Mouse (Mus musculus): ENCODE data around the gene Tmc2. TPM values are rescaled to one million over a fixed set of nuclear protein-coding genes. Genes with fewer than 3 reads are reported as not detected.

Gene Tmc2
- polyA plus RNA-seq, 1 experiment from 2014 or later = not detected

GRCm38 (mm10) chr2:130178706-130179506 is 16.1 kb upstream of the Tmc2 start, which contains the start of gene Snrpb:
Gene Snrpb (minus strand): TSS chr2:130179403.
- peaks cover 31% of the 10 kb centered on the region for H3K36me3 ChIP-seq
- H3K9me3 ChIP-seq = no peaks in the 10 kb centered on the region
- H3K9ac ChIP-seq (replicated peaks) = peak within 1 kb of the TSS; percentile 100
- peak; percentile 91 for ATAC-seq (ENCODE audit: low FRiP score, low read depth)
- under 1% methylated on average over 81 of the region's 81 CpGs for WGBS
- H3K27ac ChIP-seq (replicated peaks) = peak within 1 kb of the TSS; percentile 97
- H3K4me3 ChIP-seq = peak within 1 kb of the TSS; percentile 100
- H3K4me2 ChIP-seq (replicated peaks) = peak within 1 kb of the TSS; percentile 80
- H3K27me3 ChIP-seq = no peaks in the 10 kb centered on the region
- peaks cover 19% of the 10 kb centered on the region for H3K4me1 ChIP-seq

- Histone ChIP-seq H3K27me3 (no peaks in the 10 kb centered on the region), H3K4me3 (peak overlapping the region; percentile 100), H3K4me1 (peaks cover 19% of the 10 kb centered on the region), H3K36me3 (peaks cover 25% of the 10 kb centered on the region), H3K4me2 (replicated peaks) (peak overlapping the region; percentile 80), H3K9me3 (no peaks in the 10 kb centered on the region), H3K27ac (replicated peaks) (peak overlapping the region; percentile 66), H3K9ac (replicated peaks) (peak overlapping the region; percentile 69)
- WGBS = 1% methylated on average over 15 of the region's 15 CpGs
- peak; percentile 84 for ATAC-seq (ENCODE audit: low FRiP score, low read depth)
Observed at GRCm38 (mm10) chr2:130179507-130180019, 15.4 kb upstream of the Tmc2 start.

- Histone ChIP-seq H3K27ac (replicated peaks) (no peak overlapping the region), H3K36me3 (no peaks in the 10 kb centered on the region), H3K9ac (replicated peaks) (no peak overlapping the region), H3K4me3 (no peak overlapping the region), H3K9me3 (no peaks in the 10 kb centered on the region; the same call in 1 of the 2 replicates), H3K4me2 (replicated peaks) (no peak overlapping the region), H3K27me3 (no peaks in the 10 kb centered on the region), H3K4me1 (no peaks in the 10 kb centered on the region)
- ATAC-seq (ENCODE audit: low FRiP score, low read depth) = no peak
- WGBS = 92% methylated on average over 12 of the region's 12 CpGs
Observed at GRCm38 (mm10) chr2:130188391-130188790, 6.6 kb upstream of the Tmc2 start.

GRCm38 (mm10) chr2:130200961-130201360 is 6.0 kb downstream of the Tmc2 start:
- Histone ChIP-seq H3K9ac (replicated peaks) (no peak overlapping the region), H3K27ac (replicated peaks) (no peak overlapping the region), H3K36me3 (no peaks in the 10 kb centered on the region), H3K27me3 (no peaks in the 10 kb centered on the region), H3K4me1 (no peaks in the 10 kb centered on the region), H3K4me2 (replicated peaks) (no peak overlapping the region), H3K4me3 (no peak overlapping the region), H3K9me3 (no peaks in the 10 kb centered on the region)
- 70% methylated on average over 5 of the region's 5 CpGs for WGBS
- no peak for ATAC-seq (ENCODE audit: low FRiP score, low read depth)

- H3K9ac ChIP-seq (replicated peaks) = no peak overlapping the region
- ATAC-seq (ENCODE audit: low FRiP score, low read depth) = no peak
- H3K27ac ChIP-seq (replicated peaks) = no peak overlapping the region
- no peaks in the 10 kb centered on the region for H3K36me3 ChIP-seq
- H3K27me3 ChIP-seq = no peaks in the 10 kb centered on the region
- H3K4me1 ChIP-seq = no peaks in the 10 kb centered on the region
- WGBS = 76% methylated on average over 2 of the region's 2 CpGs
- no peak overlapping the region for H3K4me3 ChIP-seq
- no peak overlapping the region for H3K4me2 ChIP-seq (replicated peaks)
- H3K9me3 ChIP-seq = no peaks in the 10 kb centered on the region
Observed at GRCm38 (mm10) chr2:130207376-130207775, 12.4 kb downstream of the Tmc2 start.

GRCm38 (mm10) chr2:130207996-130208395 is 13.0 kb downstream of the Tmc2 start:
- Histone ChIP-seq H3K9ac (replicated peaks) (no peak overlapping the region), H3K4me3 (no peak overlapping the region), H3K4me1 (no peaks in the 10 kb centered on the region), H3K9me3 (no peaks in the 10 kb centered on the region), H3K4me2 (replicated peaks) (no peak overlapping the region), H3K27me3 (no peaks in the 10 kb centered on the region), H3K36me3 (no peaks in the 10 kb centered on the region), H3K27ac (replicated peaks) (no peak overlapping the region)
- ATAC-seq (ENCODE audit: low FRiP score, low read depth) = no peak
- 90% methylated on average over 3 of the region's 3 CpGs for WGBS

- H3K27me3 ChIP-seq = no peaks in the 10 kb centered on the region
Observed at GRCm38 (mm10) chr2:130209636-130210035, 14.6 kb downstream of the Tmc2 start.

GRCm38 (mm10) chr2:130211581-130211980 is 16.6 kb downstream of the Tmc2 start:
- Histone ChIP-seq H3K36me3 (no peaks in the 10 kb centered on the region), H3K4me2 (replicated peaks) (no peak overlapping the region), H3K4me3 (no peak overlapping the region), H3K4me1 (no peaks in the 10 kb centered on the region), H3K27ac (replicated peaks) (no peak overlapping the region), H3K9ac (replicated peaks) (no peak overlapping the region), H3K9me3 (no peaks in the 10 kb centered on the region), H3K27me3 (no peaks in the 10 kb centered on the region)
- no peak for ATAC-seq (ENCODE audit: low FRiP score, low read depth)
- 76% methylated on average over 2 of the region's 2 CpGs for WGBS

More at GRCm38 (mm10) chr2:130209636-130210035, 14.6 kb downstream of the Tmc2 start:
- WGBS = 93% methylated on average over 3 of the region's 3 CpGs
- H3K9ac ChIP-seq (replicated peaks) = no peak overlapping the region
- H3K4me1 ChIP-seq = no peaks in the 10 kb centered on the region
- H3K9me3 ChIP-seq = no peaks in the 10 kb centered on the region
- no peak for ATAC-seq (ENCODE audit: low FRiP score, low read depth)
- H3K4me3 ChIP-seq = no peak overlapping the region
- no peaks in the 10 kb centered on the region for H3K36me3 ChIP-seq
- no peak overlapping the region for H3K4me2 ChIP-seq (replicated peaks)
- no peak overlapping the region for H3K27ac ChIP-seq (replicated peaks)

GRCm38 (mm10) chr2:130246912-130247311 is 51.9 kb downstream of the Tmc2 start:
- no peak overlapping the region for H3K4me3 ChIP-seq
- no peak for ATAC-seq (ENCODE audit: low FRiP score, low read depth)
- H3K27me3 ChIP-seq = no peaks in the 10 kb centered on the region
- H3K4me1 ChIP-seq = no peaks in the 10 kb centered on the region
- no peaks in the 10 kb centered on the region for H3K36me3 ChIP-seq
- H3K9me3 ChIP-seq = no peaks in the 10 kb centered on the region
- H3K4me2 ChIP-seq (replicated peaks) = no peak overlapping the region
- no peak overlapping the region for H3K27ac ChIP-seq (replicated peaks)
- WGBS = 54% methylated on average over 9 of the region's 9 CpGs
- H3K9ac ChIP-seq (replicated peaks) = no peak overlapping the region

GRCm38 (mm10) chr2:130248226-130248625 is 53.2 kb downstream of the Tmc2 start:
- 72% methylated on average over 7 of the region's 7 CpGs for WGBS
- Histone ChIP-seq H3K27ac (replicated peaks) (no peak overlapping the region), H3K9ac (replicated peaks) (no peak overlapping the region), H3K4me2 (replicated peaks) (no peak overlapping the region), H3K27me3 (no peaks in the 10 kb centered on the region), H3K36me3 (no peaks in the 10 kb centered on the region), H3K9me3 (no peaks in the 10 kb centered on the region), H3K4me1 (no peaks in the 10 kb centered on the region), H3K4me3 (no peak overlapping the region)
- no peak for ATAC-seq (ENCODE audit: low FRiP score, low read depth)

GRCm38 (mm10) chr2:130256762-130257161 is 61.8 kb downstream of the Tmc2 start:
- H3K36me3 ChIP-seq = no peaks in the 10 kb centered on the region
- no peaks in the 10 kb centered on the region for H3K9me3 ChIP-seq
- H3K4me1 ChIP-seq = no peaks in the 10 kb centered on the region
- H3K9ac ChIP-seq (replicated peaks) = no peak overlapping the region
- ATAC-seq (ENCODE audit: low FRiP score, low read depth) = no peak
- no peaks in the 10 kb centered on the region for H3K27me3 ChIP-seq
- no peak overlapping the region for H3K27ac ChIP-seq (replicated peaks)
- H3K4me2 ChIP-seq (replicated peaks) = no peak overlapping the region
- no peak overlapping the region for H3K4me3 ChIP-seq
- WGBS = 74% methylated on average over 4 of the region's 4 CpGs

GRCm38 (mm10) chr2:130260822-130261221 is 65.8 kb downstream of the Tmc2 start:
- no peak for ATAC-seq (ENCODE audit: low FRiP score, low read depth)
- Histone ChIP-seq H3K9ac (replicated peaks) (no peak overlapping the region), H3K27me3 (no peaks in the 10 kb centered on the region), H3K4me1 (no peaks in the 10 kb centered on the region), H3K27ac (replicated peaks) (no peak overlapping the region), H3K4me3 (no peak overlapping the region), H3K4me2 (replicated peaks) (no peak overlapping the region), H3K36me3 (no peaks in the 10 kb centered on the region), H3K9me3 (no peaks in the 10 kb centered on the region)
- WGBS = 84% methylated on average over 4 of the region's 4 CpGs

All from midbrain, embryonic 12.5 days (tissue).